Mouse (Mus musculus) heart, postnatal 0 days (tissue): ENCODE data around the gene Ap4b1. TPM values are rescaled to one million over a fixed set of nuclear protein-coding genes. Genes with fewer than 3 reads are reported as not detected.
"Not testable (repeated sequence)": the region's sequence is repeated elsewhere in the genome, so short reads cannot be mapped to it uniquely, and the experiment has no call there.

Experiments
- ATAC-seq: fragments of 200-750 bp; cut with Nextera tagmentation; 2 replicates; pipeline ENCODE4 v1.8.0; 2017; ENCODE audit warnings: low read depth, moderate number of reproducible peaks, moderate library complexity; ENCODE audit not compliant: insufficient read depth
- DNase-seq: peaks from one replicate; pipeline ENCODE4 v3.0.0-alpha.2; 2016; ENCODE audit warnings: low spot score
- H3K27ac ChIP-seq: fragments of 300-500 bp; sonication (generic); 2 replicates; pipeline ENCODE4 v1.5.1; 2014; ENCODE audit warnings: low read depth, mild to moderate bottlenecking
- H3K27me3 ChIP-seq: fragments of 300-500 bp; sonication (generic); 2 replicates; pipeline ENCODE4 v1.6.1; 2014; ENCODE audit warnings: low read length, mixed read lengths; ENCODE audit not compliant: control insufficient read depth, insufficient read depth
- H3K36me3 ChIP-seq: fragments of 300-500 bp; sonication (generic); replicated peaks from 2 replicates; pipeline ENCODE4 v1.6.1; 2014; ENCODE audit warnings: low read length, mixed read lengths; ENCODE audit not compliant: control insufficient read depth, insufficient read depth
- H3K4me1 ChIP-seq: fragments of 300-500 bp; sonication (generic); 2 replicates; pipeline ENCODE4 v1.6.1; 2014; ENCODE audit warnings: antibody characterized with exemption; ENCODE audit not compliant: control insufficient read depth, insufficient read depth
- H3K4me2 ChIP-seq: fragments of 300-500 bp; sonication (generic); 2 replicates; pipeline ENCODE4 v1.6.1; 2014; ENCODE audit warnings: low read depth, mild to moderate bottlenecking, low read length, moderate library complexity
- H3K4me3 ChIP-seq: fragments of 300-500 bp; sonication (generic); 2 replicates; pipeline ENCODE4 v1.5.1; 2014; ENCODE audit warnings: low read depth, low read length
- H3K9ac ChIP-seq: fragments of 300-500 bp; sonication (generic); replicated peaks from 2 replicates; pipeline ENCODE4 v1.6.1; 2014; ENCODE audit warnings: low read depth, low read length, mixed read lengths
- H3K9me3 ChIP-seq: fragments of 300-500 bp; sonication (generic); replicated peaks from 2 replicates; pipeline ENCODE4 v1.6.1; 2016; ENCODE audit warnings: low read length; ENCODE audit not compliant: control insufficient read depth
- CTCF ChIP-seq: IDR thresholded peaks from 2 replicates; pipeline ENCODE4 v1.5.1; 2016; ENCODE audit warnings: antibody characterized with exemption, control low read depth, low read depth
- EP300 ChIP-seq: IDR thresholded peaks from 2 replicates; pipeline ENCODE4 v1.6.1; 2016; ENCODE audit warnings: antibody characterized with exemption, low read depth
- WGBS: fragments of 180-500 bp; shearing (Covaris S2); extraction: QIAGEN DNeasy Blood & Tissue Kit; methylation state at CpG from one replicate; pipeline ENCODE4 v1.1.7; 2014; 5-methylcytosine and 5-hydroxymethylcytosine counted together
- polyA plus RNA-seq: library from polyadenylated mRNA; unstranded; fragments of >200 nt; fragmentation: Nextera tagmentation; extraction: Ambion mirVana; gene quantifications from 2 replicates; pipeline ENCODE4 v1.2.1, GENCODE M21; 2015
- total RNA-seq: library from RNA; depleted of rRNA; stranded (reverse); fragments of >200 nt; gene quantifications from 2 replicates; pipeline ENCODE4 v1.2.3, GENCODE M21; 2014; ENCODE audit warnings: low replicate concordance

Gene Ap4b1
- total and polyA plus RNA-seq, 2 experiments from 2014 or later = 14.5 to 38.1 TPM

DNA sequence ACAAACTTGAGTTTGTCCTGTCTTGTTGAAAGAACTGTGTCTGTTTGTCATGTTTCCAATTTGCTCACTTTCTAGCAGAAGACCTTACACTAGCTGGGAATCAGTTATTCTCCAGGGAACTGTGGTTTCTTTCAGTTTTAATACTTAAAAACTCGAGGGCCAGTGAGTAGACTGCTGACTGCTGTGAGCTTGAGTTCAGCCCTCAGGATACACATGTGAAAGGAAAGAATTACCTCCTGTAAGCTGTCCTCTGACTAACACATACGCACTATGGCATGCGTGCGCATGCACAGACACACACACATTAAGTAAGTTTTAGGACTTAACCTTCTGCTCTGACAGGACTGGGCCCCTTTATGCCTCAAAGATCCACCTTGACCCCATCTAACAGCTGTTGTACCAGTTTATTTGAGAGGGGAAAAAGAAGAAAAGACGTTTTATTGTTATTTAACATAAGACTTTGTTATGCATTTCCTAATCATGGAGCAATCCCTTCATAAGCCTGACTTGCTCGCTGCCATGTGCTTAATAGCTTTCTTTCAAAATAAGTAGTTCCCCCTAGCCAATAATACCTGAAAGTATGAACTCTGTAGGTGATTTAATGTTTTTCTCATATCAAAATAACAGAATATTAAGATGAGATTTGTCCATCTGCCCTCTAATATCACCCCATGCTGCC, 26.1 kb downstream of the Ap4b1 start:
- Histone ChIP-seq H3K36me3 (no peaks in the 10 kb centered on the region), H3K4me3 (no peak overlapping the region), H3K9ac (no peak overlapping the region), H3K9me3 (no peaks in the 10 kb centered on the region), H3K4me1 (peaks cover 5% of the 10 kb centered on the region), H3K27ac (no peak overlapping the region), H3K27me3 (no peaks in the 10 kb centered on the region), H3K4me2 (no peak overlapping the region)
- ATAC-seq (no peak), DNase-seq (no peak)
- TF ChIP-seq CTCF (no peak), EP300 (no peak)
- WGBS = 77% methylated on average over 6 of the region's 6 CpGs

DNA sequence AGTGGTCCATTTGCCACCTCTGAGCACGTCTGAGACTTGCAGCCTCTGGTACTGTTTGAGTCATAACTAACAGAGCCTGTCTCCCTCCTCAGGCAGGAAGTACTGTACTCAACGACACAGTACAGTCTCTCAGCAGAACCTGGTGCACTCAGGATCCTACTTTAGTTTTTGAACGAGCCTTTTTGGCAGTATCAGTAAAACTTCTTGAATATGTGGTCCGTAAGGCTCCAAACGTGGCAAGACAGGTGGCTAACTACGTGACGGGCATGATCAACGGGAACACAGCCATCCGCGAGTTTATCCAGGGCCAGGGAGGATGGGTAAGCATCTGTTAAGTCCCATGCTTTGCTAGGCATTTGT, 26.6 kb downstream of the Ap4b1 start:
- ATAC-seq (no peak), DNase-seq (no peak)
- no peak overlapping the region for H3K4me3 ChIP-seq
- no peaks in the 10 kb centered on the region for H3K9me3 ChIP-seq
- no peak overlapping the region for H3K27ac ChIP-seq
- TF ChIP-seq EP300 (no peak), CTCF (no peak)
- no peak overlapping the region for H3K4me2 ChIP-seq
- WGBS = 74% methylated on average over 10 of the region's 10 CpGs
- H3K36me3 ChIP-seq = no peaks in the 10 kb centered on the region
- H3K9ac ChIP-seq = no peak overlapping the region
- H3K4me1 ChIP-seq = peaks cover 5% of the 10 kb centered on the region
- no peaks in the 10 kb centered on the region for H3K27me3 ChIP-seq

DNA sequence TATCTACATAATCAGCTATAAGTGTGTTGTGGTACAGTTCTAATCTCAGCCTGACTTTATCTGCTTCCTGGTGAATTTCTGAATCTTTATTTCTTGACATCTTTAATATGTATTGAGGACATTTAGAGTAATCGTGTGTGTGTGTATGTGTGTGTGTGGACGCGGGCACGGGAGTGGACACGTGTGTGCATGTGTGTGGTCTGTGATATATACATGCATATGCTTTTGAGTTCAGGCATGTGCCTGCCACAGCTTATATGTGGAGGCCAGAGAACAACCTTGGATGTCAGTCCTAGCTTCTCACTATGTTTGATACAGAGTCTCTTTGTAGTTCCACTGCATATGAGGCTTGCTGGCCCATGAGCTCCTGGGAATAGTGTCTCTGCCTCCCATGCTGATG, 27.1 kb downstream of the Ap4b1 start:
- Histone ChIP-seq H3K4me2 (no peak overlapping the region), H3K36me3 (no peaks in the 10 kb centered on the region), H3K27me3 (no peaks in the 10 kb centered on the region), H3K4me1 (peaks cover 5% of the 10 kb centered on the region), H3K27ac (no peak overlapping the region), H3K9me3 (no peaks in the 10 kb centered on the region), H3K4me3 (no peak overlapping the region), H3K9ac (no peak overlapping the region)
- no peak for TF ChIP-seq CTCF
- TF ChIP-seq EP300 = no peak
- ATAC-seq (no peak), DNase-seq (no peak)
- 95% methylated on average over 5 of the region's 5 CpGs for WGBS

DNA sequence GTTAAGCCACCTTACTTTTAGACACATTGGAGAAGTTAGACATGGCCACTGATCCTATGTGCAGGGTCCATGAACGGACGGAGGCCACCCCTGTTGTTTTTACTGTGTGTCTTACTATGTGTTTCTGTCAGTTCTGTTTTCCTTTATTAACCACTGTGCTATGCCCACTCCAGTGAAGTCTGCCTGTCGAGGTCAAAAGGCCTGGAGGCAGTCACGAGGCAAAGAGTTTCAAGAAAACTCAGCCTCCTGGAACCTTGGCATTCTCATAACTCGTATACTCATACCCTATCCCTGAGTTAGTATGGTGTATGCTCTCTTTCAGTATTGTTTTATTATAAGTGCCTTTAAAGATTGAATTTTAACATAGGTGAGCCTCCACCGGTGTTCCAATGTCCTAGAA, 30.4 kb downstream of the Ap4b1 start:
- Histone ChIP-seq H3K27ac (no peak overlapping the region), H3K4me2 (no peak overlapping the region), H3K36me3 (no peaks in the 10 kb centered on the region), H3K4me1 (no peaks in the 10 kb centered on the region), H3K27me3 (no peaks in the 10 kb centered on the region), H3K9me3 (no peaks in the 10 kb centered on the region), H3K9ac (no peak overlapping the region), H3K4me3 (no peak overlapping the region)
- DNase-seq (no peak), ATAC-seq (no peak)
- no peak for TF ChIP-seq EP300
- no peak for TF ChIP-seq CTCF
- WGBS = 86% methylated on average over 6 of the region's 6 CpGs

DNA sequence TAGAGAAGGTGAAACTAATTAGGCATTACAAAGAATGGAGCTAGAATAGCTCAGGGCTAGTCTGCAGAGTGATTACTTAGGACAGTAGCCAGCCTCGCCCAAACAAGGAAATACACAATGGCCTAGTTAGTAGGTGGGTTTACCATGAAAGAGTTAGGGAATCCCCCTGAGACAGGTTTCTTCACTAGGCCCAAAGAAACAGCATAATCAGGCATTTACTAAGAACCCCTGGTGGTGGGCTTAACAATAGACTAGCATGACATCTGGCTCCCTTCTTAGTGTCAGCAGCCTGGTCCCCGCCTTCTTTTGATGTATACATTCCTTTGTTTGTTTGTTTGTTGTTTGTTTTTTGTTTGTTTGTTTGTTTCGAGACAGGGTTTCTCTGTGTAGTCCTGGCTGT, 30.9 kb downstream of the Ap4b1 start:
- WGBS = 80% methylated on average over 3 of the region's 3 CpGs
- H3K9ac ChIP-seq, H3K9me3 ChIP-seq, H3K4me2 ChIP-seq, H3K36me3 ChIP-seq, H3K27me3 ChIP-seq, DNase-seq, H3K4me3 ChIP-seq, ATAC-seq, H3K27ac ChIP-seq, H3K4me1 ChIP-seq: not testable (repeated sequence)

DNA sequence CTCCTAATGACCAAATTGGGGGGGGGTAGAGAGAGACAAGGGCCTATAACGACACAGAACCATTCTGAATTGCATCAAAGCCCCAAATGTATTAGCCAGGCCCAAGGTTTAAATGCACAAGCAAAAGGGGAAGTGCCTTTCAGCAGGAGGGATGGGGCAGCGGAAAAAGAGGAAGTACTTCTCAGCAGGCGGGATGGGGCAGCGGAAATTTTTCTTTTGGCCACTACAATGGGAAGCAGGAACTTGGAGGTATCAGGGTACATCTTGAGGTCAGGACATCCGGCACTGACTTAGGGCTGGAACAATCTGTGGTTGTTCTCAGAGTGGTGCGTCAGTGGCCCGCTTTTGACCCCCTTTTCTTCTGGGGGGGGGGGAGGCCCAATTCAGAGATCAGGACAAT, 31.6 kb downstream of the Ap4b1 start:
- not testable (repeated sequence) for H3K36me3 ChIP-seq, DNase-seq, H3K4me3 ChIP-seq, H3K4me2 ChIP-seq, H3K4me1 ChIP-seq, H3K9ac ChIP-seq, H3K9me3 ChIP-seq, H3K27me3 ChIP-seq, ATAC-seq, H3K27ac ChIP-seq
- WGBS = 86% methylated on average over 7 of the region's 7 CpGs
